Mouse (Mus musculus): Measurements from ENCODE around the gene Gsap. TPM values are rescaled to one million over a fixed set of nuclear protein-coding genes. Genes with fewer than 3 reads are reported as not detected.
A peak's percentile ranks its signal among the peaks of the same experiment; 100 is the strongest.
"Not testable (repeated sequence)": the region's sequence is repeated elsewhere in the genome, so short reads cannot be mapped to it uniquely, and the experiment has no call there.

Gene Gsap
- total RNA-seq, 4 experiments from 2014 or later, result 5.5 to 9.1 (median 7.4) TPM

- no peak for DNase-seq (ENCODE audit: low spot score in 2 of 2)
These were observed 6.6 kb upstream of the Gsap start for GRCm38 (mm10) chr5:21179496-21179895.

- DNase-seq (ENCODE audit: low spot score in 2 of 2), result not testable (repeated sequence)
These were observed 3.0 kb upstream of the Gsap start for GRCm38 (mm10) chr5:21183046-21183445.

- no peak for DNase-seq (ENCODE audit: low spot score in 2 of 2)
These were observed 766 bp downstream of the Gsap start for GRCm38 (mm10) chr5:21186821-21187220.

- DNase-seq (ENCODE audit: low spot score in 2 of 2), result no peak
These were observed 2.4 kb downstream of the Gsap start for GRCm38 (mm10) chr5:21188435-21188834.

- no peak for DNase-seq (ENCODE audit: low spot score in 2 of 2)
These were observed 3.0 kb downstream of the Gsap start for GRCm38 (mm10) chr5:21189036-21189435.

- no peak for DNase-seq (ENCODE audit: low spot score in 2 of 2)
These were observed 3.4 kb downstream of the Gsap start for GRCm38 (mm10) chr5:21189460-21189859.

- DNase-seq (ENCODE audit: low spot score in 2 of 2), result no peak
These were observed 17.4 kb downstream of the Gsap start for GRCm38 (mm10) chr5:21203504-21203903.

GRCm38 (mm10) chr5:21204157-21204556, 18.1 kb downstream of the Gsap start:
- DNase-seq (ENCODE audit: low spot score in 2 of 2), result no peak

GRCm38 (mm10) chr5:21206014-21206413, 20.0 kb downstream of the Gsap start:
- no peak for DNase-seq (ENCODE audit: low spot score in 2 of 2)

GRCm38 (mm10) chr5:21211406-21211805, 25.4 kb downstream of the Gsap start:
- DNase-seq (ENCODE audit: low spot score in 2 of 2), result no peak

- no peak for DNase-seq (ENCODE audit: low spot score in 2 of 2)
These were observed 26.9 kb downstream of the Gsap start for GRCm38 (mm10) chr5:21212933-21213332.

- DNase-seq (ENCODE audit: low spot score in 2 of 2), result no peak
These were observed 27.7 kb downstream of the Gsap start for GRCm38 (mm10) chr5:21213801-21214200.

GRCm38 (mm10) chr5:21217453-21218294, 31.6 kb downstream of the Gsap start:
- DNase-seq (ENCODE audit: low spot score in 2 of 2), result no peak

- no peak for DNase-seq (ENCODE audit: low spot score in 2 of 2)
These were observed 46.8 kb downstream of the Gsap start for GRCm38 (mm10) chr5:21232876-21233275.

GRCm38 (mm10) chr5:21244575-21244974, 58.5 kb downstream of the Gsap start:
- no peak for DNase-seq (ENCODE audit: low spot score in 2 of 2)

GRCm38 (mm10) chr5:21245241-21245640, 59.2 kb downstream of the Gsap start:
- no peak for DNase-seq (ENCODE audit: low spot score in 2 of 2)

GRCm38 (mm10) chr5:21246794-21247193, 60.7 kb downstream of the Gsap start:
- DNase-seq (ENCODE audit: low spot score in 2 of 2), result no peak

- peak in 1 of 2 experiments; percentile 40 for DNase-seq (ENCODE audit: low spot score in 2 of 2)
These were observed 61.9 kb downstream of the Gsap start for GRCm38 (mm10) chr5:21247916-21248315.

- DNase-seq (ENCODE audit: low spot score in 2 of 2), result no peak
These were observed 62.8 kb downstream of the Gsap start for GRCm38 (mm10) chr5:21248834-21249233.

- DNase-seq (ENCODE audit: low spot score in 2 of 2), result no peak
These were observed 68.9 kb downstream of the Gsap start for GRCm38 (mm10) chr5:21254731-21255525.

- no peak for DNase-seq (ENCODE audit: low spot score in 2 of 2)
These were observed 69.6 kb downstream of the Gsap start for GRCm38 (mm10) chr5:21255551-21256132.

- DNase-seq (ENCODE audit: low spot score in 2 of 2), result no peak
These were observed 71.1 kb downstream of the Gsap start for GRCm38 (mm10) chr5:21257126-21257525.

Data from left cerebral cortex, adult 8-10 months (tissue).